In the genomic region with DNA sequence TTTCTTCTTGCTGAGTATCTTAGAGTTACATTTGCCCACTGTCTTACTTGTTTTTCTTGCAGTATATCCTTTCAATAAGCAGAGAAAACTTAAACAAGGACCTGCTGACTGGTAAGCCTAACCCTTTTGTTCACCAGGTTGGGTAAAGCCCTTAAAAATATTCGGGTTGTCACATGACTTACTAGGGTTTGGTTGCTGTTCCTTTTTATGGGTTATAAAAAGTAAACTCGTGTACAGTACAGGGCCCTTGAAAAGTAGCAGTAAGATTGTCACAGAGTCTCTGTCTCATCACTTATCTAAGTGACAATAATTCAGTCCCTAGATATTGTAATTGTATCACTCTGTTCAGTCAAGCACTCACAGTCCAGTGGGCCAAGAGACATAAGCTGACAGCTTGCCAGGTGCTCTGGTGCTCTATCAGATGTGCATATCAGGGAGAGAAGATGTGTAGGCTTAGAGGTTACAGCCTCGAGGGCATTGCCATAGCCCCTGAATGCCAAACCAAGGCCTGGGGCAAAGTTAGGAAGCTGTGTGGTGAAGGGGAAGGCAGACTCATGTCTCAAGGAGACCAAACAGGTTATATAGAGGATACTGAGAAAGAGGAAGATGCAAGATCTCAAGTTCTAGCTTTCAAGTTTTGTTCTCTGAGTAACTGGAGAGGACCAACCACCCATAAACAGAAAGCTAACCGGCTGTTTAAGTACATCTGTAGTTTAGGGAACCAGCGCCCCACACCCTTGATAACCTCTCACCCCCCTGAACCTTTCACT, we compare ENCODE assay signal across 1 mouse cellular context.
TF ChIP-seq lines count a peak whose summit lies in the region.

No protein-coding gene starts in this region.

TF ChIP-seq in CH12.LX, 34 proteins besides CTCF, POLR2A, EP300 and RAD21:
- TF ChIP-seq BHLHE40 (IDR thresholded peaks at IDR 0.05; ENCODE audit: low read depth, low read length): 0 out of 2 replicates have a peak, but pooled peaks have one; percentile 27
- TF ChIP-seq HCFC1 (IDR thresholded peaks at IDR 0.05; ENCODE audit: low read depth, low read length): no peak
- peak; percentile 16; the same call in 1 of the 2 replicates for TF ChIP-seq USF1 (IDR thresholded peaks at IDR 0.05; ENCODE audit: low read depth, low read length)
